9 mouse cellular contexts compared by ENCODE assay signal in genomic region chr3:84190513-84191061, GRCm38 (mm10). TPM values are rescaled to one million over a fixed set of nuclear protein-coding genes. Genes with fewer than 3 reads are reported as not detected.
DNase-seq lines count a peak whose midpoint lies in the region; ATAC-seq and TF ChIP-seq lines count a peak whose summit lies in the region.
"Had no signal": no experiment of that assay in that cellular context is flagged by ENCODE, and none has a peak within 500 bp of the region (broad histone marks: within the 10 kb centered on the region; RNA-seq: fewer than 3 reads in every experiment).

No protein-coding gene starts in this region.

- H3K9ac ChIP-seq in liver, postnatal 0 days (replicated peaks) = no peak overlapping the region; the same call in 1 of the 2 replicates
- H3K9ac ChIP-seq in neural tube, embryonic 13.5 days = peak overlapping the region; percentile 43

- TF ChIP-seq EP300 in liver, postnatal 0 days (IDR thresholded peaks at IDR 0.05; ENCODE audit: low read depth) = no peak

- no peak for ATAC-seq in liver, postnatal 0 days
- peak; percentile 40; the same call in 1 of the 2 replicates for ATAC-seq in neural tube, embryonic 13.5 days (ENCODE audit: low read depth)
- no peak for ATAC-seq in erythroblast, adult 5-6 weeks (replicated peaks; ENCODE audit: low FRiP score, poor library complexity, severe bottlenecking)

- peaks cover 82% of the 10 kb centered on the region for H3K36me3 ChIP-seq in hindbrain, embryonic 10.5 days
- peaks cover 7% of the 10 kb centered on the region; the same call in 1 of the 2 replicates for H3K36me3 ChIP-seq in liver, postnatal 0 days (replicated peaks; ENCODE audit: insufficient read depth, low read length)
- peaks cover 74% of the 10 kb centered on the region for H3K36me3 ChIP-seq in neural tube, embryonic 13.5 days

- peak overlapping the region; percentile 64 for H3K4me2 ChIP-seq in liver, postnatal 0 days (ENCODE audit: low read depth, low read length)
- H3K4me2 ChIP-seq in neural tube, embryonic 13.5 days = peak overlapping the region; percentile 34

- peak overlapping the region; percentile 65; the same call in 1 of the 2 replicates for H3K27ac ChIP-seq in layer of hippocampus, adult 2 months
- H3K27ac ChIP-seq in hindbrain, embryonic 10.5 days = peak overlapping the region; percentile 70
- no peak overlapping the region for H3K27ac ChIP-seq in liver, postnatal 0 days (ENCODE audit: low read depth)
- 0 out of 2 replicates have a peak overlapping the region, but pooled peaks have one; percentile 38 for H3K27ac ChIP-seq in neural tube, embryonic 13.5 days (replicated peaks)

- WGBS in hindbrain, embryonic 10.5 days = 20% methylated on average over 41 of the region's 41 CpGs
- 15% methylated on average over 41 of the region's 41 CpGs for WGBS in liver, postnatal 0 days (ENCODE audit: insufficient replicate concordance)
- 16% methylated on average over 41 of the region's 41 CpGs for WGBS in neural tube, embryonic 13.5 days

- H3K4me1 ChIP-seq in hindbrain, embryonic 10.5 days (replicated peaks) = peaks cover 28% of the 10 kb centered on the region
- 0 out of 2 replicates have a peak, but pooled peaks cover 2% of the 10 kb centered on the region for H3K4me1 ChIP-seq in liver, postnatal 0 days (ENCODE audit: insufficient read depth)
- H3K4me1 ChIP-seq in neural tube, embryonic 13.5 days (replicated peaks) = peaks cover 18% of the 10 kb centered on the region

- peaks cover 36% of the 10 kb centered on the region for H3K27me3 ChIP-seq in hindbrain, embryonic 10.5 days (ENCODE audit: insufficient read depth, poor library complexity, severe bottlenecking)
- H3K27me3 ChIP-seq in liver, postnatal 0 days (ENCODE audit: insufficient read depth, low read length) = no peaks in the 10 kb centered on the region
- H3K27me3 ChIP-seq in neural tube, embryonic 13.5 days = no peaks in the 10 kb centered on the region

- no peak overlapping the region for H3K4me3 ChIP-seq in layer of hippocampus, adult 2 months
- H3K4me3 ChIP-seq in hindbrain, embryonic 10.5 days = peak overlapping the region; percentile 38
- H3K4me3 ChIP-seq in liver, postnatal 0 days (ENCODE audit: low read depth, low read length) = peak overlapping the region; percentile 26
- peak overlapping the region; percentile 5; the same call in 1 of the 2 replicates for H3K4me3 ChIP-seq in neural tube, embryonic 13.5 days

- no peak for TF ChIP-seq CTCF in layer of hippocampus, adult 2 months (conservative IDR thresholded peaks at IDR 0.05)
- no peak for TF ChIP-seq CTCF in liver, postnatal 0 days (IDR thresholded peaks at IDR 0.05; ENCODE audit: low read depth)

- DNase-seq in layer of hippocampus, adult 2 months (ENCODE audit: low spot score in 2 of 2) = no peak
- DNase-seq in layer of hippocampus, postnatal 36 days = no peak
- DNase-seq in embryo, embryonic 9.5 days (ENCODE audit: extremely low spot score) = peak; percentile 46
- DNase-seq in hindbrain, embryonic 10.5 days (ENCODE audit: low spot score) = peak; percentile 38
- peak; percentile 22 for DNase-seq in liver, postnatal 0 days
- DNase-seq in layer of hippocampus, postnatal 25 days (ENCODE audit: extremely low spot score in 1 of 2, low spot score in 1 of 2) = no peak

- H3K9me3 ChIP-seq in hindbrain, embryonic 10.5 days = no peaks in the 10 kb centered on the region
- H3K9me3 ChIP-seq in liver, postnatal 0 days (ENCODE audit: low read length) = no peaks in the 10 kb centered on the region
- H3K9me3 ChIP-seq in neural tube, embryonic 13.5 days = no peaks in the 10 kb centered on the region

RNA-seq across cellular contexts. Expression of gene Gm6525, which starts 16.7 kb away (rescaled TPM):
- not detected for total RNA-seq in layer of hippocampus, adult 2 months (2021)
- not detected for total RNA-seq in layer of hippocampus, postnatal 36 days (2021)
- polyA plus RNA-seq in hindbrain, embryonic 10.5 days (2016; fragmentation: Nextera tagmentation; extraction: Ambion mirVana) = 1.5 and 1.9 TPM in 2 replicates
- 0.14 and 0.21 TPM in 2 replicates for polyA plus RNA-seq in liver, postnatal 0 days (2015; fragmentation: Nextera tagmentation; extraction: Ambion mirVana)
- polyA plus RNA-seq in neural tube, embryonic 13.5 days (2015; fragmentation: Nextera tagmentation; extraction: Ambion mirVana) = 2.0 and 3.5 TPM in 2 replicates
- total RNA-seq in layer of hippocampus, postnatal 25 days (2021) = not detected
- not detected in 2 replicates for total RNA-seq in erythroblast, adult 5-6 weeks (2015; ENCODE audit: low replicate concordance)
- not detected in 2 replicates for total RNA-seq in erythroblast, adult 5-6 weeks (2017; ENCODE audit: low replicate concordance)
- total RNA-seq: left cerebral cortex, postnatal 25 days had no signal

RNA-seq across cellular contexts. Expression of gene Mnd1, which starts 35.0 kb away (rescaled TPM):
- total RNA-seq in layer of hippocampus, adult 2 months (2021) = 1 to 10 TPM; 1.8 to 2.9 TPM
- total RNA-seq in layer of hippocampus, postnatal 36 days (2021) = 1 to 10 TPM; 2.3 to 3.1 TPM
- 10.0 and 14.2 TPM in 2 replicates for polyA plus RNA-seq in hindbrain, embryonic 10.5 days (2016; fragmentation: Nextera tagmentation; extraction: Ambion mirVana)
- polyA plus RNA-seq in liver, postnatal 0 days (2015; fragmentation: Nextera tagmentation; extraction: Ambion mirVana) = 8.3 and 9.9 TPM in 2 replicates
- 2.2 and 2.8 TPM in 2 replicates for polyA plus RNA-seq in neural tube, embryonic 13.5 days (2015; fragmentation: Nextera tagmentation; extraction: Ambion mirVana)
- 1 to 10 TPM; 1.4 to 2.2 TPM for total RNA-seq in layer of hippocampus, postnatal 25 days (2021)
- total RNA-seq in erythroblast, adult 5-6 weeks (2015; ENCODE audit: low replicate concordance) = 8.2 TPM in 1 of 2 replicates, not detected in the other
- total RNA-seq in erythroblast, adult 5-6 weeks (2017; ENCODE audit: low replicate concordance) = 3.7 and 7.5 TPM in 2 replicates

Comparison
In these comparisons a context has a peak if more than half of its experiments do, and no peak if none do; other contexts are left out.
1. DNase-seq: peak in embryo, embryonic 9.5 days (single experiment), hindbrain, embryonic 10.5 days (single experiment) and liver, postnatal 0 days (single experiment); none in layer of hippocampus, adult 2 months (0 of 2), layer of hippocampus, postnatal 36 days (0 of 2) and layer of hippocampus, postnatal 25 days (0 of 2).